Comparison of ENCODE assay signal across 19 mouse cellular contexts in the genomic region with DNA sequence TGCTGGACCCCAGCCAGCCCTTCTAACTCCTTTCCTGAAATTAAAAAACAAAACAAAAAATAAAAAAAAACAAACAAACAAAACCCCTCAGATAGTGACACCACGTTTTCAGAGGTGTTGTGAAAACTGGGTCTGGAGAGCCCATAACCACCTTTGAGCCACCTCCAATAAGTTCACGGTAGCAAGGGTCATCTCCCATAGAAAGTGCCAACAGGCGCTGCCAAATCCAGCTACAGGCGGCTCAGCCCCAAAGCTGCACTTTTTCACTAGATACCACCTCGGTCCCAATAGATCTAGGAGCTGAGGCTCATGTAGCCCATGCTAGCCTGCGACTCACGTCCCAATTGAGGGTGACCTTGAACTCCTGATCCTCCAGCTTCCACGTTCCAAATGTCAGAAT.
DNase-seq lines count a peak whose midpoint lies in the region; ATAC-seq and TF ChIP-seq lines count a peak whose summit lies in the region.
"Had no signal": no experiment of that assay in that cellular context is flagged by ENCODE, and none has a peak within 500 bp of the region (broad histone marks: within the 10 kb centered on the region; RNA-seq: fewer than 3 reads in every experiment).

No protein-coding gene starts in this region.

- H3K27me3 ChIP-seq in forebrain, embryonic 13.5 days: no peaks in the 10 kb centered on the region
- no peaks in the 10 kb centered on the region for H3K27me3 ChIP-seq in forebrain, embryonic 12.5 days
- no peaks in the 10 kb centered on the region for H3K27me3 ChIP-seq in kidney, adult 2 months (replicated peaks; ENCODE audit: control insufficient read depth, insufficient read depth, low read length)
- H3K27me3 ChIP-seq in liver, adult 2 months (ENCODE audit: control insufficient read depth, insufficient read depth, low read length): no peaks in the 10 kb centered on the region
- no peaks in the 10 kb centered on the region for H3K27me3 ChIP-seq in liver, embryonic 11.5 days (replicated peaks; ENCODE audit: control insufficient read depth, insufficient read depth, low read length)
- H3K27me3 ChIP-seq in midbrain, postnatal 0 days (ENCODE audit: insufficient read depth, low read length): no peaks in the 10 kb centered on the region
- H3K27me3 ChIP-seq: heart, embryonic 15.5 days had no signal

- H3K9ac ChIP-seq in forebrain, embryonic 13.5 days: no peak overlapping the region
- no peak overlapping the region for H3K9ac ChIP-seq in forebrain, embryonic 12.5 days
- no peak overlapping the region for H3K9ac ChIP-seq in liver, adult 2 months (ENCODE audit: low read depth, low read length)
- H3K9ac ChIP-seq in liver, embryonic 11.5 days (ENCODE audit: low read depth, low read length): no peak overlapping the region
- H3K9ac ChIP-seq in midbrain, postnatal 0 days (replicated peaks; ENCODE audit: low read length, poor library complexity, severe bottlenecking): no peak overlapping the region
- H3K9ac ChIP-seq: heart, embryonic 15.5 days had no signal

- no peak overlapping the region for H3K4me2 ChIP-seq in forebrain, embryonic 13.5 days
- H3K4me2 ChIP-seq in forebrain, embryonic 12.5 days: no peak overlapping the region
- H3K4me2 ChIP-seq in liver, embryonic 11.5 days: no peak overlapping the region
- no peak overlapping the region for H3K4me2 ChIP-seq in midbrain, postnatal 0 days (ENCODE audit: low read depth, low read length, poor library complexity, severe bottlenecking)
- H3K4me2 ChIP-seq: heart, embryonic 15.5 days had no signal

- TF ChIP-seq POLR2A in kidney, adult 2 months (IDR thresholded peaks at IDR 0.05; ENCODE audit: low read depth, low read length): no peak
- no peak for TF ChIP-seq POLR2A in liver, adult 2 months (IDR thresholded peaks at IDR 0.05; ENCODE audit: extremely low read depth, insufficient read depth, low read length)

- no peak for ATAC-seq in forebrain, embryonic 13.5 days
- no peak for ATAC-seq in forebrain, embryonic 12.5 days (ENCODE audit: low FRiP score)
- no peak for ATAC-seq in liver, embryonic 11.5 days (replicated peaks; ENCODE audit: low FRiP score)
- no peak; the same call in 1 of the 2 replicates for ATAC-seq in midbrain, postnatal 0 days (ENCODE audit: low FRiP score)
- ATAC-seq: intestine, postnatal 0 days had no signal

- H3K27ac ChIP-seq in forebrain, embryonic 13.5 days: peak overlapping the region; percentile 35; the same call in 1 of the 2 replicates
- H3K27ac ChIP-seq in forebrain, embryonic 12.5 days: no peak overlapping the region
- peak overlapping the region; percentile 46; the same call in 1 of the 2 replicates for H3K27ac ChIP-seq in kidney, adult 2 months (ENCODE audit: insufficient read depth, low read depth, low read length)
- no peak overlapping the region for H3K27ac ChIP-seq in liver, adult 2 months (replicated peaks; ENCODE audit: insufficient read depth, low read depth, low read length)
- H3K27ac ChIP-seq in liver, embryonic 11.5 days (ENCODE audit: low read depth, low read length): no peak overlapping the region
- 0 out of 2 replicates have a peak overlapping the region, but pooled peaks have one; percentile 26 for H3K27ac ChIP-seq in midbrain, postnatal 0 days (ENCODE audit: low read depth, low read length)
- H3K27ac ChIP-seq: heart, embryonic 15.5 days had no signal

- no peaks in the 10 kb centered on the region; the same call in 1 of the 2 replicates for H3K79me2 ChIP-seq in liver, adult 2 months (ENCODE audit: control insufficient read depth, insufficient read depth, low read length)

- no peaks in the 10 kb centered on the region for H3K36me3 ChIP-seq in forebrain, embryonic 13.5 days (ENCODE audit: poor library complexity, severe bottlenecking)
- no peaks in the 10 kb centered on the region for H3K36me3 ChIP-seq in forebrain, embryonic 12.5 days (replicated peaks)
- no peaks in the 10 kb centered on the region; the same call in 1 of the 2 replicates for H3K36me3 ChIP-seq in kidney, adult 2 months (ENCODE audit: control insufficient read depth, insufficient read depth, low read length)
- no peaks in the 10 kb centered on the region for H3K36me3 ChIP-seq in liver, adult 2 months (ENCODE audit: control insufficient read depth, insufficient read depth, low read length)
- H3K36me3 ChIP-seq in liver, embryonic 11.5 days (ENCODE audit: control insufficient read depth, insufficient read depth, low read length): no peaks in the 10 kb centered on the region
- no peaks in the 10 kb centered on the region for H3K36me3 ChIP-seq in midbrain, postnatal 0 days (ENCODE audit: insufficient read depth, low read length)
- H3K36me3 ChIP-seq: G1E; heart, embryonic 15.5 days had no signal

- H3K9me3 ChIP-seq in forebrain, embryonic 13.5 days (replicated peaks): no peaks in the 10 kb centered on the region
- H3K9me3 ChIP-seq in forebrain, embryonic 12.5 days: no peaks in the 10 kb centered on the region
- H3K9me3 ChIP-seq in liver, embryonic 11.5 days (ENCODE audit: control insufficient read depth, low read length): no peaks in the 10 kb centered on the region
- no peaks in the 10 kb centered on the region for H3K9me3 ChIP-seq in midbrain, postnatal 0 days (ENCODE audit: low read length)
- H3K9me3 ChIP-seq: heart, embryonic 15.5 days had no signal

- WGBS in forebrain, embryonic 13.5 days: 86% methylated on average over 8 of the region's 8 CpGs
- 87% methylated on average over 8 of the region's 8 CpGs for WGBS in forebrain, embryonic 12.5 days
- 50% methylated on average over 8 of the region's 8 CpGs for WGBS in kidney, adult 2 months
- 19% methylated on average over 8 of the region's 8 CpGs for WGBS in liver, adult 2 months
- 77% methylated on average over 8 of the region's 8 CpGs for WGBS in liver, embryonic 11.5 days
- 73% methylated on average over 8 of the region's 8 CpGs for WGBS in midbrain, postnatal 0 days

- no peak overlapping the region for H3K4me3 ChIP-seq in forebrain, embryonic 13.5 days
- H3K4me3 ChIP-seq in forebrain, embryonic 12.5 days (replicated peaks): no peak overlapping the region
- H3K4me3 ChIP-seq in kidney, adult 2 months (ENCODE audit: insufficient read depth, low read depth, low read length): no peak overlapping the region
- H3K4me3 ChIP-seq in liver, adult 2 months (ENCODE audit: insufficient read depth, low read depth, low read length): no peak overlapping the region
- H3K4me3 ChIP-seq in liver, embryonic 11.5 days (ENCODE audit: low read depth, low read length): no peak overlapping the region
- no peak overlapping the region for H3K4me3 ChIP-seq in midbrain, postnatal 0 days (ENCODE audit: low read depth, low read length)
- H3K4me3 ChIP-seq: heart, embryonic 15.5 days had no signal

- peaks cover 27% of the 10 kb centered on the region for H3K4me1 ChIP-seq in forebrain, embryonic 13.5 days
- peaks cover 32% of the 10 kb centered on the region for H3K4me1 ChIP-seq in forebrain, embryonic 12.5 days
- peaks cover 27% of the 10 kb centered on the region; the same call in 1 of the 2 replicates for H3K4me1 ChIP-seq in kidney, adult 2 months (ENCODE audit: control insufficient read depth, insufficient read depth, low read length)
- peaks cover 5% of the 10 kb centered on the region; the same call in 1 of the 2 replicates for H3K4me1 ChIP-seq in liver, adult 2 months (ENCODE audit: control insufficient read depth, insufficient read depth, low read length)
- H3K4me1 ChIP-seq in liver, embryonic 11.5 days (replicated peaks; ENCODE audit: control insufficient read depth, insufficient read depth, low read length): no peaks in the 10 kb centered on the region
- no peaks in the 10 kb centered on the region for H3K4me1 ChIP-seq in midbrain, postnatal 0 days (ENCODE audit: insufficient read depth, low read length)

- DNase-seq in kidney, adult 2 months: peak; percentile 64
- DNase-seq in kidney, postnatal 14 days: no peak
- DNase-seq in liver, adult 2 months (ENCODE audit: extremely low read depth, low read depth, low spot score): peak; percentile 71
- DNase-seq in liver, embryonic 11.5 days (ENCODE audit: low spot score): no peak
- no peak for DNase-seq in midbrain, postnatal 0 days (ENCODE audit: low spot score)
- no peak for DNase-seq in MN1 (ENCODE audit: low spot score)
- DNase-seq: adrenal gland, postnatal 14 days; gastrocnemius, postnatal 14 days; left cerebral cortex, postnatal 4 days; liver; lung, adult 18-20 months; lung, postnatal 14 days; right cerebral cortex, postnatal 25 days; thymus, postnatal 4 days had no signal

- no peak for TF ChIP-seq CTCF in kidney, adult 2 months (conservative IDR thresholded peaks at IDR 0.05; ENCODE audit: insufficient read depth, insufficient read length, low read depth, low read length)
- TF ChIP-seq CTCF in liver, adult 2 months (IDR thresholded peaks at IDR 0.05; ENCODE audit: low read depth, low read length): no peak
- no peak for TF ChIP-seq CTCF in midbrain, postnatal 0 days (IDR thresholded peaks at IDR 0.05)

Comparison
In these comparisons a context has a peak if more than half of its experiments do, and no peak if none do; other contexts are left out.
1. H3K27ac ChIP-seq: peak in forebrain, embryonic 13.5 days (single experiment), kidney, adult 2 months (single experiment) and midbrain, postnatal 0 days (single experiment); none in forebrain, embryonic 12.5 days (single experiment), liver, adult 2 months (single experiment) and liver, embryonic 11.5 days (single experiment).
2. DNase-seq: peak in kidney, adult 2 months (single experiment) and liver, adult 2 months (single experiment); none in kidney, postnatal 14 days (single experiment), liver, embryonic 11.5 days (single experiment), midbrain, postnatal 0 days (single experiment) and MN1 (single experiment).